ENCODE assay signal across 14 mouse cellular contexts in genomic region chr5:75736318-75736717, GRCm38 (mm10).
DNase-seq lines count a peak whose midpoint lies in the region; ATAC-seq and TF ChIP-seq lines count a peak whose summit lies in the region.
"Had no signal": no experiment of that assay in that cellular context is flagged by ENCODE, and none has a peak within 500 bp of the region (broad histone marks: within the 10 kb centered on the region; RNA-seq: fewer than 3 reads in every experiment).

No protein-coding gene starts in this region.

- peak; percentile 37 for DNase-seq in CD4-positive, CD25-positive, alpha-beta regulatory T cell, adult 2 months (ENCODE audit: low read depth, low spot score)
- DNase-seq in left cerebral cortex, adult 2 months (ENCODE audit: extremely low spot score in 1 of 2, low spot score in 2 of 2) = no peak
- no peak for DNase-seq in left cerebral cortex, postnatal 25 days (ENCODE audit: low spot score in 2 of 2)
- DNase-seq in G1E (ENCODE audit: low spot score) = no peak
- DNase-seq in spleen, adult 12 weeks (ENCODE audit: low spot score) = no peak
- DNase-seq in c-Kit-positive CD71-positive TER-119-positive erythroid progenitor cells, embryonic 14.5 days (ENCODE audit: low spot score) = no peak
- DNase-seq: heart, postnatal 36 days; kidney, postnatal 10 days; layer of hippocampus, postnatal 36 days had no signal

- H3K27ac ChIP-seq in left cerebral cortex, adult 2 months = no peak overlapping the region
- no peak overlapping the region for H3K27ac ChIP-seq in small intestine, adult 2 months (ENCODE audit: insufficient read depth, low read depth, low read length)
- H3K27ac ChIP-seq: liver, embryonic 15.5 days; midbrain, embryonic 10.5 days; neural tube, embryonic 12.5 days had no signal

- no peak for TF ChIP-seq POLR2A in small intestine, adult 2 months (IDR thresholded peaks at IDR 0.05; ENCODE audit: low read depth, low read length)

- intact Hi-C loops in left cerebral cortex, adult 2 months (cut with DNase I) = no loop called here
- intact Hi-C loops in left cerebral cortex, postnatal 25 days (cut with DNase I) = no loop called here

- H3K4me3 ChIP-seq in left cerebral cortex, adult 2 months = no peak overlapping the region
- no peak overlapping the region for H3K4me3 ChIP-seq in G1E (ENCODE audit: low read depth, low read length)
- H3K4me3 ChIP-seq in small intestine, adult 2 months (ENCODE audit: low read depth, low read length) = no peak overlapping the region
- H3K4me3 ChIP-seq: liver, embryonic 15.5 days; midbrain, embryonic 10.5 days; neural tube, embryonic 12.5 days had no signal

- H3K27me3 ChIP-seq in G1E (ENCODE audit: insufficient read depth, low read length) = peaks cover 4% of the 10 kb centered on the region
- no peaks in the 10 kb centered on the region for H3K27me3 ChIP-seq in small intestine, adult 2 months (ENCODE audit: control insufficient read depth, insufficient read depth, low read length)
- H3K27me3 ChIP-seq: liver, embryonic 15.5 days; neural tube, embryonic 12.5 days had no signal

- peaks cover 16% of the 10 kb centered on the region for H3K4me1 ChIP-seq in G1E (ENCODE audit: insufficient read depth, low read depth, low read length)
- H3K4me1 ChIP-seq in small intestine, adult 2 months (ENCODE audit: control insufficient read depth, insufficient read depth, insufficient read length, low read length) = no peaks in the 10 kb centered on the region
- H3K4me1 ChIP-seq: liver, embryonic 15.5 days; neural tube, embryonic 12.5 days had no signal

- TF ChIP-seq CTCF in left cerebral cortex, adult 2 months (IDR thresholded peaks at IDR 0.05) = peak; percentile 32
- peak; percentile 41; the same call in 1 of the 2 replicates for TF ChIP-seq CTCF in G1E (IDR thresholded peaks at IDR 0.05; ENCODE audit: low read depth, low read length)
- peak; percentile 25; the same call in 1 of the 2 replicates for TF ChIP-seq CTCF in small intestine, adult 2 months (IDR thresholded peaks at IDR 0.05; ENCODE audit: extremely low read depth, insufficient read length, insufficient replicate concordance, low read depth, low read length)

- peaks cover 5% of the 10 kb centered on the region for H3K9me3 ChIP-seq in G1E (replicated peaks)
- H3K9me3 ChIP-seq: liver, embryonic 15.5 days; midbrain, embryonic 10.5 days; neural tube, embryonic 12.5 days had no signal

- ATAC-seq in CD4-positive, CD25-positive, alpha-beta regulatory T cell, adult 4 months = no peak
- ATAC-seq in G1E (ENCODE audit: extremely low read depth, insufficient number of reproducible peaks, low FRiP score, poor library complexity, severe bottlenecking) = no peak

- H3K36me3 ChIP-seq in G1E (replicated peaks) = no peaks in the 10 kb centered on the region
- no peaks in the 10 kb centered on the region for H3K36me3 ChIP-seq in small intestine, adult 2 months (ENCODE audit: control insufficient read depth, insufficient read depth, low read length)
- H3K36me3 ChIP-seq: liver, embryonic 15.5 days; midbrain, embryonic 10.5 days; neural tube, embryonic 12.5 days had no signal
